Mouse (Mus musculus): ENCODE results near the gene Rragc. TPM values are rescaled to one million over a fixed set of nuclear protein-coding genes. Genes with fewer than 3 reads are reported as not detected.
A peak's percentile ranks its signal among the peaks of the same experiment; 100 is the strongest.

Gene Rragc
- polyA plus RNA-seq, 1 experiment from 2014 or later = 54.8 TPM

- 47% methylated on average over 2 of the region's 2 CpGs for WGBS
- Histone ChIP-seq H3K9ac (replicated peaks; ENCODE audit: low read depth, low read length) (no peak overlapping the region), H3K36me3 (ENCODE audit: control insufficient read depth, insufficient read depth, low read length) (peaks cover 19% of the 10 kb centered on the region), H3K4me2 (replicated peaks; ENCODE audit: low read depth, low read length) (no peak overlapping the region), H3K27ac (ENCODE audit: low read length) (no peak overlapping the region), H3K9me3 (ENCODE audit: control insufficient read depth, low read depth, low read length) (no peaks in the 10 kb centered on the region), H3K27me3 (ENCODE audit: control insufficient read depth, insufficient read depth, low read length) (no peaks in the 10 kb centered on the region), H3K4me1 (ENCODE audit: control insufficient read depth, insufficient read depth, low read length) (peaks cover 5% of the 10 kb centered on the region; the same call in 1 of the 2 replicates), H3K4me3 (ENCODE audit: low read depth, low read length) (no peak overlapping the region)
- ATAC-seq (ENCODE audit: insufficient number of reproducible peaks, insufficient read depth, low FRiP score, low read depth) = no peak
Observed at GRCm38 (mm10) chr4:123912431-123912830, 4.8 kb upstream of the Rragc start.

GRCm38 (mm10) chr4:123917548-123918140 is 398 bp downstream of the Rragc start, which contains the start of gene 4930535I16Rik:
Gene 4930535I16Rik (minus strand): TSS chr4:123918022.
- Histone ChIP-seq H3K9me3 (ENCODE audit: control insufficient read depth, low read depth, low read length) (no peaks in the 10 kb centered on the region), H3K27ac (ENCODE audit: low read length) (peak within 1 kb of the TSS; percentile 80), H3K36me3 (ENCODE audit: control insufficient read depth, insufficient read depth, low read length) (peaks cover 12% of the 10 kb centered on the region), H3K9ac (replicated peaks; ENCODE audit: low read depth, low read length) (peak within 1 kb of the TSS; percentile 91), H3K4me3 (ENCODE audit: low read depth, low read length) (peak within 1 kb of the TSS; percentile 96), H3K4me2 (replicated peaks; ENCODE audit: low read depth, low read length) (peak within 1 kb of the TSS; percentile 80), H3K4me1 (ENCODE audit: control insufficient read depth, insufficient read depth, low read length) (peaks cover 13% of the 10 kb centered on the region), H3K27me3 (ENCODE audit: control insufficient read depth, insufficient read depth, low read length) (no peaks in the 10 kb centered on the region)
- under 1% methylated on average over 60 of the region's 63 CpGs for WGBS
- ATAC-seq (ENCODE audit: insufficient number of reproducible peaks, insufficient read depth, low FRiP score, low read depth) = peak; percentile 43

- Histone ChIP-seq H3K4me1 (ENCODE audit: control insufficient read depth, insufficient read depth, low read length) (peaks cover 13% of the 10 kb centered on the region), H3K27me3 (ENCODE audit: control insufficient read depth, insufficient read depth, low read length) (no peaks in the 10 kb centered on the region), H3K4me3 (ENCODE audit: low read depth, low read length) (peak overlapping the region; percentile 96; the same call in 1 of the 2 replicates), H3K4me2 (replicated peaks; ENCODE audit: low read depth, low read length) (peak overlapping the region; percentile 80), H3K9me3 (ENCODE audit: control insufficient read depth, low read depth, low read length) (no peaks in the 10 kb centered on the region), H3K27ac (ENCODE audit: low read length) (no peak overlapping the region), H3K9ac (replicated peaks; ENCODE audit: low read depth, low read length) (peak overlapping the region; percentile 91; the same call in 1 of the 2 replicates), H3K36me3 (ENCODE audit: control insufficient read depth, insufficient read depth, low read length) (peaks cover 17% of the 10 kb centered on the region)
- ATAC-seq (ENCODE audit: insufficient number of reproducible peaks, insufficient read depth, low FRiP score, low read depth) = no peak
- 66% methylated on average over 2 of the region's 2 CpGs for WGBS
Observed at GRCm38 (mm10) chr4:123918851-123919250, 1.6 kb downstream of the Rragc start.

DNA sequence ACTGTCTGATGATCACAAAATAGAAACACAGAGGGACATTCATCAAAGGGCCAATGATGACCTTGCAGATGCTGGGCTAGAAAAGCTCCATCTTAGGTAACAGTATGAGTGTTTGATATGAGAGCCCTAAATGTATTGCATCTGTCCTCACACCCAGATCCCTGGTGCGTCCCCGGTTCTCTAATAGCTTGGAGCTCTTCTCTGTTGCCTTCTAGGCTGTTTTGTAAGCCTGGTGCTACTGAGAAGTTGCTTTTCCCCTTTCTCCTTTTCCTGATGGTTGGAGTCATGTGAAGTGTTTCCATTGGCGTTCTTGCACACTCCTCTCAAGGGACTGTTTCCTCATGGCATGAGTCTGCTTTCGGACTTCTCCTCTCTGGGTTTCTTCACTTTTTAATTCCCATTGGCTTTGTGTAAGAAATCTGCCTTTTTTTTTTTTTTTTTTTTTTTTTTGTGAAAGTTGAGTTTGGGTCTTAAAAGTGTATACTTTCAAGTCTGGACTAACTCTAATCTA is 3.9 kb downstream of the Rragc start:
- Histone ChIP-seq H3K27ac (ENCODE audit: low read length) (no peak overlapping the region), H3K27me3 (ENCODE audit: control insufficient read depth, insufficient read depth, low read length) (no peaks in the 10 kb centered on the region), H3K4me2 (replicated peaks; ENCODE audit: low read depth, low read length) (no peak overlapping the region), H3K9ac (replicated peaks; ENCODE audit: low read depth, low read length) (no peak overlapping the region), H3K4me3 (ENCODE audit: low read depth, low read length) (no peak overlapping the region), H3K36me3 (ENCODE audit: control insufficient read depth, insufficient read depth, low read length) (peaks cover 32% of the 10 kb centered on the region), H3K4me1 (ENCODE audit: control insufficient read depth, insufficient read depth, low read length) (peaks cover 12% of the 10 kb centered on the region), H3K9me3 (ENCODE audit: control insufficient read depth, low read depth, low read length) (no peaks in the 10 kb centered on the region)
- no peak for ATAC-seq (ENCODE audit: insufficient number of reproducible peaks, insufficient read depth, low FRiP score, low read depth)
- 85% methylated on average over 4 of the region's 4 CpGs for WGBS

GRCm38 (mm10) chr4:123927961-123928360 is 10.7 kb downstream of the Rragc start:
- no peak for ATAC-seq (ENCODE audit: insufficient number of reproducible peaks, insufficient read depth, low FRiP score, low read depth)
- Histone ChIP-seq H3K4me3 (ENCODE audit: low read depth, low read length) (no peak overlapping the region), H3K4me2 (replicated peaks; ENCODE audit: low read depth, low read length) (no peak overlapping the region), H3K27ac (ENCODE audit: low read length) (no peak overlapping the region), H3K27me3 (ENCODE audit: control insufficient read depth, insufficient read depth, low read length) (no peaks in the 10 kb centered on the region), H3K9ac (replicated peaks; ENCODE audit: low read depth, low read length) (no peak overlapping the region), H3K4me1 (ENCODE audit: control insufficient read depth, insufficient read depth, low read length) (no peaks in the 10 kb centered on the region), H3K36me3 (ENCODE audit: control insufficient read depth, insufficient read depth, low read length) (peaks cover 54% of the 10 kb centered on the region), H3K9me3 (ENCODE audit: control insufficient read depth, low read depth, low read length) (no peaks in the 10 kb centered on the region)

GRCm38 (mm10) chr4:123929994-123930393 is 12.7 kb downstream of the Rragc start:
- H3K9me3 ChIP-seq (ENCODE audit: control insufficient read depth, low read depth, low read length) = no peaks in the 10 kb centered on the region
- H3K4me2 ChIP-seq (replicated peaks; ENCODE audit: low read depth, low read length) = no peak overlapping the region
- no peak overlapping the region for H3K9ac ChIP-seq (replicated peaks; ENCODE audit: low read depth, low read length)
- no peaks in the 10 kb centered on the region for H3K4me1 ChIP-seq (ENCODE audit: control insufficient read depth, insufficient read depth, low read length)
- no peak overlapping the region for H3K4me3 ChIP-seq (ENCODE audit: low read depth, low read length)
- peaks cover 59% of the 10 kb centered on the region for H3K36me3 ChIP-seq (ENCODE audit: control insufficient read depth, insufficient read depth, low read length)
- ATAC-seq (ENCODE audit: insufficient number of reproducible peaks, insufficient read depth, low FRiP score, low read depth) = no peak
- 93% methylated on average over 4 of the region's 4 CpGs for WGBS
- no peaks in the 10 kb centered on the region for H3K27me3 ChIP-seq (ENCODE audit: control insufficient read depth, insufficient read depth, low read length)
- H3K27ac ChIP-seq (ENCODE audit: low read length) = no peak overlapping the region

GRCm38 (mm10) chr4:123934306-123934705 is 17.1 kb downstream of the Rragc start:
- no peaks in the 10 kb centered on the region for H3K4me1 ChIP-seq (ENCODE audit: control insufficient read depth, insufficient read depth, low read length)
- ATAC-seq (ENCODE audit: insufficient number of reproducible peaks, insufficient read depth, low FRiP score, low read depth) = no peak
- no peak overlapping the region for H3K4me3 ChIP-seq (ENCODE audit: low read depth, low read length)
- WGBS = 89% methylated on average over 4 of the region's 4 CpGs
- H3K27me3 ChIP-seq (ENCODE audit: control insufficient read depth, insufficient read depth, low read length) = no peaks in the 10 kb centered on the region
- H3K4me2 ChIP-seq (replicated peaks; ENCODE audit: low read depth, low read length) = no peak overlapping the region
- no peak overlapping the region for H3K27ac ChIP-seq (ENCODE audit: low read length)
- no peaks in the 10 kb centered on the region for H3K9me3 ChIP-seq (ENCODE audit: control insufficient read depth, low read depth, low read length)
- no peak overlapping the region for H3K9ac ChIP-seq (replicated peaks; ENCODE audit: low read depth, low read length)
- peaks cover 54% of the 10 kb centered on the region for H3K36me3 ChIP-seq (ENCODE audit: control insufficient read depth, insufficient read depth, low read length)

DNA sequence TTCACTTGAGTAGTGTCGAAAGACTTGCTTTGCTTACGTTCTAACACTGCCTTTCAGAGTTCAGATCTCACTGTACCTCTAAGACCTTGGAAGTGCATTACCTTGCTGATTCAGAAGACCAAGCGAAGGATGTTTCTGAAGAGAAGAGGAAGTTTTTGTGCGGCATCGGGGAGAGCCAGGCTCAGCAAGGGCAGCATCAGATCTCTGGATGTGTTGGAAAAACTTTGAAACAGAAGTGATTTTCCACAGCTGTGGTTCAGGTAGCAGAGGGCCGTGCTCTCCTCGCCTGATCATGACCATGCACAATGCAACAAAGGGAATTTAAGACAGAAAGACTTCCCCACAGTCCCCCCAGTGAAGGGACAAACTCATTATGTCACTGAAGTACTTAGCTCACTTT is 18.8 kb downstream of the Rragc start:
- Histone ChIP-seq H3K4me2 (replicated peaks; ENCODE audit: low read depth, low read length) (no peak overlapping the region), H3K9ac (replicated peaks; ENCODE audit: low read depth, low read length) (no peak overlapping the region), H3K4me1 (ENCODE audit: control insufficient read depth, insufficient read depth, low read length) (no peaks in the 10 kb centered on the region), H3K27ac (ENCODE audit: low read length) (no peak overlapping the region), H3K9me3 (ENCODE audit: control insufficient read depth, low read depth, low read length) (no peaks in the 10 kb centered on the region), H3K36me3 (ENCODE audit: control insufficient read depth, insufficient read depth, low read length) (peaks cover 49% of the 10 kb centered on the region), H3K27me3 (ENCODE audit: control insufficient read depth, insufficient read depth, low read length) (no peaks in the 10 kb centered on the region), H3K4me3 (ENCODE audit: low read depth, low read length) (no peak overlapping the region)
- 93% methylated on average over 7 of the region's 7 CpGs for WGBS
- no peak for ATAC-seq (ENCODE audit: insufficient number of reproducible peaks, insufficient read depth, low FRiP score, low read depth)

- no peak overlapping the region for H3K4me3 ChIP-seq (ENCODE audit: low read depth, low read length)
- no peak for ATAC-seq (ENCODE audit: insufficient number of reproducible peaks, insufficient read depth, low FRiP score, low read depth)
- no peaks in the 10 kb centered on the region for H3K27me3 ChIP-seq (ENCODE audit: control insufficient read depth, insufficient read depth, low read length)
- H3K4me2 ChIP-seq (replicated peaks; ENCODE audit: low read depth, low read length) = no peak overlapping the region
- H3K27ac ChIP-seq (ENCODE audit: low read length) = no peak overlapping the region
- H3K4me1 ChIP-seq (ENCODE audit: control insufficient read depth, insufficient read depth, low read length) = no peaks in the 10 kb centered on the region
- H3K9ac ChIP-seq (replicated peaks; ENCODE audit: low read depth, low read length) = no peak overlapping the region
- peaks cover 20% of the 10 kb centered on the region for H3K36me3 ChIP-seq (ENCODE audit: control insufficient read depth, insufficient read depth, low read length)
- WGBS = 4% methylated on average over 4 of the region's 4 CpGs
- no peaks in the 10 kb centered on the region for H3K9me3 ChIP-seq (ENCODE audit: control insufficient read depth, low read depth, low read length)
Observed at GRCm38 (mm10) chr4:123939838-123940237, 22.6 kb downstream of the Rragc start.
